Mouse (Mus musculus) limb, embryonic 12.5 days (tissue): ENCODE results near the gene Ppp2r5b. TPM values are rescaled to one million over a fixed set of nuclear protein-coding genes. Genes with fewer than 3 reads are reported as not detected.

ENCODE experiments used
- ATAC-seq: fragments of 200-750 bp; cut with Nextera tagmentation; 2 replicates; pipeline ENCODE4 v1.8.0; 2017; ENCODE audit warnings: low read depth, moderate TSS enrichment; ENCODE audit not compliant: insufficient number of reproducible peaks, insufficient read depth, low FRiP score, low TSS enrichment
- H3K27ac ChIP-seq: fragments of 300-500 bp; sonication (generic); 2 replicates; pipeline ENCODE4 v1.5.1; 2016; ENCODE audit warnings: mild to moderate bottlenecking, moderate library complexity
- H3K27me3 ChIP-seq: fragments of 300-500 bp; sonication (generic); 2 replicates; pipeline ENCODE4 v1.6.1; 2016; ENCODE audit warnings: mild to moderate bottlenecking, moderate library complexity
- H3K36me3 ChIP-seq: fragments of 300-500 bp; sonication (generic); 2 replicates; pipeline ENCODE4 v1.6.1; 2016; ENCODE audit warnings: mild to moderate bottlenecking, moderate library complexity
- H3K4me1 ChIP-seq: fragments of 300-500 bp; sonication (generic); replicated peaks from 2 replicates; pipeline ENCODE4 v1.6.1; 2016
- H3K4me2 ChIP-seq: fragments of 300-500 bp; sonication (generic); 2 replicates; pipeline ENCODE4 v1.6.1; 2016; ENCODE audit warnings: mild to moderate bottlenecking, moderate library complexity
- H3K4me3 ChIP-seq: fragments of 300-500 bp; sonication (generic); replicated peaks from 2 replicates; pipeline ENCODE4 v1.5.1; 2016; ENCODE audit warnings: mild to moderate bottlenecking
- H3K9ac ChIP-seq: fragments of 300-500 bp; sonication (generic); replicated peaks from 2 replicates; pipeline ENCODE4 v1.6.1; 2016; ENCODE audit warnings: mild to moderate bottlenecking, moderate library complexity
- H3K9me3 ChIP-seq: fragments of 300-500 bp; sonication (generic); 2 replicates; pipeline ENCODE4 v1.6.1; 2016; ENCODE audit warnings: mild to moderate bottlenecking, moderate library complexity
- WGBS: fragments of 180-500 bp; shearing (Covaris S2); methylation state at CpG from one replicate; pipeline ENCODE4 v1.1.7; 2016; 5-methylcytosine and 5-hydroxymethylcytosine counted together
- polyA plus RNA-seq: library from polyadenylated mRNA; unstranded; fragments of >200 nt; fragmentation: Nextera tagmentation; extraction: Ambion mirVana; gene quantifications from 2 replicates; pipeline ENCODE4 v1.2.1, GENCODE M21; 2016

The Ppp2r5b gene
- polyA plus RNA-seq, 1 experiment from 2014 or later, result 22.7 TPM

DNA sequence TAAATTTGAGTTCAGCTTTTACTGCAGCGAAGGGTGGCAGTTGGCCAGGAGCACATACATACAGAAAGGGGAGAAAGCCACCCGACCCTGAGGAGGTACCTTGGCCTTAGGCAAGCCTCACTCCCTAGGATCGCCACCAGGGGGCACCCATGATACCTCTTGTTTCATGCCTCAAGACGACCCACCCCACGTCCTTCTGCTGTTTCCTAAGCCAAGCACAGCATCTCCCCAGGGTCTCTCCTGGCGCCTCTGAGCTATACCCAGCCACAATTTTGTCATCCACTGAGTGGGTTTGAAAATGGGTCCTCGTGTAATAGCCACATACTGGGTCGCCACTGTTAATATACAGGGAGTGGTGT is 32.5 kb upstream of the Ppp2r5b start:
- Histone ChIP-seq H3K4me2 (no peak overlapping the region), H3K9ac (no peak overlapping the region), H3K9me3 (no peaks in the 10 kb centered on the region), H3K4me3 (no peak overlapping the region), H3K36me3 (no peaks in the 10 kb centered on the region; the same call in 1 of the 2 replicates), H3K27me3 (peaks cover 7% of the 10 kb centered on the region; the same call in 1 of the 2 replicates), H3K27ac (no peak overlapping the region), H3K4me1 (peaks cover 16% of the 10 kb centered on the region)
- ATAC-seq, result peak; percentile 38; the same call in 1 of the 2 replicates
- WGBS, result 15% methylated on average over 8 of the region's 8 CpGs

DNA sequence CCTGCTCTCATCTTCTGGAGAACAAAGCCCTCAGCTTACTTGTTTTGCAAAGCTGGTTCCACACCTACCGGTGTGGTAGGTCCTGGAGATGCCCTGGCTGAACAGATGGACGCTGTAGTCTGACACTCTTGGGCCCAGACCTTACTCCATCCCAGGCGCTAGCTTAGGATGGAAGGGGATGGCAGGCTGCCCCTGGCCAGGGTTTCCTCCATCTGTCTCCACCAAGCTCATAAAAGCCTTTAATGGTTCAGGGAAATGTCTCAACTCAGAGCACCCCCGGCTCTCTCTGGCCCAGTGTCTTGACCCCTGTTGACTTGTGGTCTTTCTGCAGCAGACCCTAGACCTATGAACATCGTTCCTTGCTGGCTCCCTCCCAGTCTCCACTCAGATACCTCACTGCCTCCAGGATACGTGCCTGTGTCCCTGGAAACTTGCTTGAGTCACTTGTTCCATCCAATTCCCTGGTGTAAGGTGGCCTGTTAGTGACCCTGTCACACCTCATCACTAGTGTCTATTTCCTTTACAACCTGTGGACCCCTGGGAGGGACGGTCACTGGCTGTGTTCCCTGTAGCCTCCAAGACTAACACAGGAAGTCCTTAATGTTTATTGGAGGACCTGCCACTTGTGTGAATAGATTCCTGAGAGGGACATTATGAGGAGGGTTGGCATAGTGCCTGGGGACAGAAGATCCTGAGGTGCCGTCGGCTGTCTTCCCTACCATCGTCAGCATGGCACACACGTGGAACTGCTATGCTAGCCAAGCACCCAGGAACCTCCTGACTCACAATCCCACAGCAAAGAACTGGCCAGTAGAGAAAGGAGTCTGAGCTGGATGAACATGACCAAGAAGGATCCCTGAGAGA is 31.9 kb upstream of the Ppp2r5b start:
- WGBS, result 49% methylated on average over 11 of the region's 11 CpGs
- Histone ChIP-seq H3K9ac (0 out of 2 replicates have a peak overlapping the region, but pooled peaks have one; percentile 23), H3K4me2 (no peak overlapping the region), H3K4me1 (peaks cover 16% of the 10 kb centered on the region), H3K4me3 (no peak overlapping the region), H3K27ac (no peak overlapping the region), H3K9me3 (no peaks in the 10 kb centered on the region), H3K36me3 (peaks cover 6% of the 10 kb centered on the region; the same call in 1 of the 2 replicates), H3K27me3 (peaks cover 7% of the 10 kb centered on the region; the same call in 1 of the 2 replicates)
- ATAC-seq, result no peak

DNA sequence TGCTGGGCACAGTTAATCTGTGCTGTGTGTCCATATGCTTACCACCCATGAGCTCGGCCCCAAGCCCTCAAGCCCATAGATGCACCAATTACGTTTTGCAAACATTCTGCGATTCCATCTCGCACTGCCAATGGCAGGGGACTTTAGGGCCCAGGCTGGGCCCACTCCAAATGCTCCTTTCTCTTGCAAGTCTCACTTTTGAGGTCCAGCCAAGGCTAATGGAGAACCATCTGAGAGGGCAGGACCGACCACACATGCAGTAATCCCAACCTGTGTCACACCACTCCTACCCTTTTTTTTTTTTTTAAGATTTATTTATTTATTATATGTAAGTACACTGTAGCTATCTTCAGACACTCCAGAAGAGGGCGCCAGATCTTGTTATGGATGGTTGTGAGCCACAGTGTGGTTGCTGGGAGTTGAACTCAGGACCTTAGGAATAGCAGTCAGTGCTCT is 30.1 kb upstream of the Ppp2r5b start:
- H3K36me3 ChIP-seq, result peaks cover 24% of the 10 kb centered on the region
- H3K4me3 ChIP-seq, result no peak overlapping the region
- no peak overlapping the region for H3K9ac ChIP-seq
- H3K4me2 ChIP-seq, result no peak overlapping the region
- no peak overlapping the region for H3K27ac ChIP-seq
- no peak for ATAC-seq
- peaks cover 4% of the 10 kb centered on the region for H3K9me3 ChIP-seq
- WGBS, result 73% methylated on average over 6 of the region's 6 CpGs
- peaks cover 2% of the 10 kb centered on the region; the same call in 1 of the 2 replicates for H3K27me3 ChIP-seq
- peaks cover 10% of the 10 kb centered on the region for H3K4me1 ChIP-seq

DNA sequence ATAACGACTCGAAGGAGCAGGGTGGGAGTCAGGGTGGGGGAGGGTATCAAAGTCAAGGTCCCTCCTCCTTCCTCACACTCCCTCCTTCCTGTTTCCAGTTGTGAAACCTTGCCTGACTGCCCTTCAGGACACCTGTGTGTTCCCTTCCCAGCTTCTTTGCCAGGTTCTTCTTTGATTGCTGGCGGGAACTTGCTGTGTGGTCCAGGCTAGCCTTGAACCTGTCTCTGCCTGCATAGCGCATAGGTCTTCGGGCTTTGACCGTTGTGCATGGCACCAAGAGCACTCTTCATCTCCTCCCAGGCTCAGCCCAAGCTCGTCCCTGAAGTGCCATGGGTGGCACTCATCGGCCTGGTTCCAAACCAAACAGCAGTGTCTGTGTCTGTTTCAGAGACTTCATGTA is 29.3 kb upstream of the Ppp2r5b start:
- Histone ChIP-seq H3K27me3 (no peaks in the 10 kb centered on the region), H3K4me1 (peaks cover 10% of the 10 kb centered on the region), H3K36me3 (peaks cover 32% of the 10 kb centered on the region), H3K27ac (no peak overlapping the region), H3K4me3 (no peak overlapping the region), H3K9ac (no peak overlapping the region), H3K4me2 (no peak overlapping the region), H3K9me3 (peaks cover 7% of the 10 kb centered on the region)
- ATAC-seq, result no peak
- WGBS, result 71% methylated on average over 8 of the region's 8 CpGs

DNA sequence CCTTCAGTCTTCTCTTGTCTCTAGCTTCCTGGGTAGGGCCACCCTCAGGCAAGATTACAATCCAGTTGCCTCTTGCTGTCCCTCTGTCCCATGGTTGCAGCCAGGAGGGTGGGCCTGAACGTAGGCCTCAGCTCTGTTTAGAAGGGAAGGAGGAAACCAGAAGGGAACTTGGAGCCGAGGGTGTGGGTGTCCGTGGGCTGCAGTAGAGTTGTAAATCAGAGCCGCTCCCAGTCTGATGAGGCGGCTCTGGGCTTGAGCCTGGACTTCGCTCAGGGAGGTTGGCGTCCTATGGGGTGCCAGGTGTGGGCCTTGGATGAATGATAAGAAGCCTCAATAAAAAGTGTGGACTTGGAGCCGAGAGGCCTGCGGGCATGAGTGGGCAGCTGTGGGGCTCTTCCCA is 28.5 kb upstream of the Ppp2r5b start:
- H3K4me3 ChIP-seq, result no peak overlapping the region
- no peak overlapping the region for H3K4me2 ChIP-seq
- H3K27ac ChIP-seq, result no peak overlapping the region
- WGBS, result 59% methylated on average over 9 of the region's 9 CpGs
- ATAC-seq, result no peak
- peaks cover 7% of the 10 kb centered on the region for H3K9me3 ChIP-seq
- H3K9ac ChIP-seq, result no peak overlapping the region
- H3K36me3 ChIP-seq, result peaks cover 39% of the 10 kb centered on the region
- H3K4me1 ChIP-seq, result peaks cover 10% of the 10 kb centered on the region
- no peaks in the 10 kb centered on the region for H3K27me3 ChIP-seq

DNA sequence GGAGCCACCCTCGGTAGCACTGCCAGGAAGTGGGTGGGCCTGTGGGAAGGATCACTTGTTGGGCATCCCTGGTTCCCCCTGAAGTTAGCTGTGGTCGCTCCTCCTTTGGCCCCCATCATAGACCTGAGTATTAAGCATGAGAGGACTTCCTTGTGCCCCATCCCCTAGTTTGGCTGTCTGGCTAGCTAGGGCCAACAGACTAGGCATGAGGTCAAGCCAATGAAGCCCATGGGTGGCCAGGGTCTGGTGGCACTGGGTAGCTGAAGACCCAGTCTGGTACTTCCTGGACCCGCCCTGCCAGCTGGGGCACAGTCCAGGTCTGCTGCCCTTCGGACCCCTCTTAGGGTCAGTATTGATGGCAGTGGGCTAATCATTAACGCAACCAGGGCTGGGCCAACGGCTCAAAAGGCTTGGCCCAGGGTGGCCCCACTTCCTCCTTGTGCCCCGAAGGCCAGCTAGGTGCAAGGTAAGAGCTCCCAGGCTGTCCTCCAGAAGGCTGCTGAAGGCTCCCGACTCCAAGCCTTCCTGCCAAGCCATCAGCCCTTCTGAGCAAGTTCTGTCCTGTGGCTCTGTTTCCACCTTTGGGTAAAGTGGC is 27.3 kb upstream of the Ppp2r5b start:
- Histone ChIP-seq H3K27me3 (no peaks in the 10 kb centered on the region), H3K27ac (no peak overlapping the region), H3K4me3 (no peak overlapping the region), H3K9ac (no peak overlapping the region; the same call in 1 of the 2 replicates), H3K9me3 (peaks cover 7% of the 10 kb centered on the region), H3K36me3 (peaks cover 52% of the 10 kb centered on the region), H3K4me2 (no peak overlapping the region), H3K4me1 (peaks cover 5% of the 10 kb centered on the region)
- 91% methylated on average over 8 of the region's 8 CpGs for WGBS
- no peak for ATAC-seq

DNA sequence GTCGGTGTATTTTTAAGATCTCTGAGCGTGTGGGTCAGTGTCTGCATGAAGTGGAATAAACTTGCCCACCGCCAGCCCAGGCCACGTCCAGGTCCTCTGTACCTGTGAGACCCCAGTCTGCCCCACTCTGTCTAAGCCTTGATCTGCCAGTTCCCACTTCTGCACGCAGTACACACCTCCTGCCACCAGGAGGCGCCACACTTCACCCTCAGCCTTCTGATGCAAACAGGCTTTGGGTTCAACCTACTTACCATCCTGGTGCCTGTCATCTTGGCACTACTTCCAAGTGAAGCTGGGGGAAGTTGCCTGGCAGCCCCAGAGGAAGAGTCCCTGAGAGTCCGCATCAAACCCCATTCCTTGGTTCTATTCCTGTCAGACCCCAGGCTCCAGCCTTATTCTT is 26.6 kb upstream of the Ppp2r5b start:
- no peaks in the 10 kb centered on the region for H3K4me1 ChIP-seq
- no peak overlapping the region for H3K4me2 ChIP-seq
- no peaks in the 10 kb centered on the region for H3K27me3 ChIP-seq
- no peak overlapping the region for H3K4me3 ChIP-seq
- WGBS, result 63% methylated on average over 7 of the region's 7 CpGs
- no peak overlapping the region for H3K9ac ChIP-seq
- peaks cover 7% of the 10 kb centered on the region for H3K9me3 ChIP-seq
- no peak for ATAC-seq
- H3K27ac ChIP-seq, result no peak overlapping the region
- peaks cover 59% of the 10 kb centered on the region for H3K36me3 ChIP-seq

DNA sequence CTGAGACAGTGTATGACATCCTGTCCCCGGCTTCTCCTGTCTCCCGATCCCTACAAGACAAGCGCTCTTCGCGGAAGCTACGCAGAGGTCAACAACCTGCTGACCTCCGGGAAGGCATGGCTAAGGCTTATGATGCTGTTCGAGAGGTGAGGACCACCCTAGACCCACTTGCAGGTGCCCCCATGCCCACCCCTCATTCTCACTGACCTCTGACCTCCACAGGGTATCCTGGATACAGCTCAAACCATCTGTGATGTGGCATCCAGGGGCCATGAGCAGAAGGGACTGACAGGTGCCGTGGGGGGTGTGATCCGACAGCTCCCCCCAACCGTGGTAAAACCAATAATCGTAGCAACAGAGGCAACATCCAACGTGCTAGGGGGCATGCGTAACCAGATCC is 25.7 kb upstream of the Ppp2r5b start:
- 92% methylated on average over 14 of the region's 14 CpGs for whole genome bisulfite sequencing
- Histone ChIP-seq H3K9ac (no peak overlapping the region), H3K36me3 (peaks cover 68% of the 10 kb centered on the region), H3K4me1 (no peaks in the 10 kb centered on the region), H3K27ac (no peak overlapping the region), H3K4me3 (no peak overlapping the region), H3K9me3 (peaks cover 7% of the 10 kb centered on the region), H3K4me2 (no peak overlapping the region), H3K27me3 (no peaks in the 10 kb centered on the region)
- ATAC-seq, result no peak

DNA sequence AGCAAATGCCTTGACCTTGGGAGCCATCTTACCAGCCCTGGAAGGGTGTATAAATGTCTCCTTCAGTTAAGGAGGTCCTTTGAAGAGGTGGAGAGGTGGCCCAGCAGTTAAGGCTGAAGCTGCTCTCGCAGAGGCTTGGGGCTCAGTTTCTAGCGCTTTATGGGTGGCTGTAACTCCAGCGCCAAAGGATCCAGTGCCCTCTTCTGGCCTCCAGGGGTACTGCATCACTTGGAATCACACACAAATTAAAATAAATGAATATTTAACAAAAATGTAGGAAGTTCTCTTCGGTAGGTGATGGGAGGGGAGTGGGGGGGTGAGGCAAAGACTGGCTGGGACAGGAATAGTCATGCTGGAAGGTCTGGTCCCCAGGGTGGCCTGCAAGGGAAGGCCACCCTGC is 25.3 kb upstream of the Ppp2r5b start:
- 86% methylated on average over 4 of the region's 4 CpGs for WGBS
- Histone ChIP-seq H3K27me3 (no peaks in the 10 kb centered on the region), H3K4me1 (no peaks in the 10 kb centered on the region), H3K9ac (no peak overlapping the region), H3K4me2 (no peak overlapping the region), H3K4me3 (no peak overlapping the region), H3K9me3 (peaks cover 7% of the 10 kb centered on the region), H3K27ac (no peak overlapping the region), H3K36me3 (peaks cover 72% of the 10 kb centered on the region)
- ATAC-seq, result no peak

DNA sequence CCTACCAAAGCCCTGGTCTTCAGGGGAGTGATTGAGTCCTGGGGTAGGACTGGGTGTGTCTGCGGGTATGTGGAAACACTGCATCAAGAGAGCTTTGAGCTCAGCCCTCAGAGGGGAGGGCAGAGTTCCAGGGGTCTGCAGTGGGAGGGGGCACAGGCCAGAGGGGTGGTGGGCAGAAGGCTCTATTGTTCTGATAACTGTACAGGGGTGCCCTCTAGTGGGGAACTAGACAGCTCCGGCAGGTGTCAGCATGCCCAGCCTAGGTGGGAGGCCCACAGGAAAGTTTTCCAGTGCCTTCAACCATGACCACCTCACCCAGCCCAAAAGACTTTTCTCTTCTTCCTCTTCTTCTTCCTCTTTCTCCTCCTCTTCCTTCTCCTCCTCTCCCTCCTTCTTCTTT is 24.8 kb upstream of the Ppp2r5b start:
- Histone ChIP-seq H3K27ac (no peak overlapping the region), H3K4me2 (no peak overlapping the region), H3K27me3 (no peaks in the 10 kb centered on the region), H3K4me3 (no peak overlapping the region), H3K4me1 (no peaks in the 10 kb centered on the region), H3K9me3 (peaks cover 7% of the 10 kb centered on the region), H3K9ac (no peak overlapping the region), H3K36me3 (peaks cover 77% of the 10 kb centered on the region)
- ATAC-seq, result no peak
- WGBS, result 68% methylated on average over 2 of the region's 2 CpGs

DNA sequence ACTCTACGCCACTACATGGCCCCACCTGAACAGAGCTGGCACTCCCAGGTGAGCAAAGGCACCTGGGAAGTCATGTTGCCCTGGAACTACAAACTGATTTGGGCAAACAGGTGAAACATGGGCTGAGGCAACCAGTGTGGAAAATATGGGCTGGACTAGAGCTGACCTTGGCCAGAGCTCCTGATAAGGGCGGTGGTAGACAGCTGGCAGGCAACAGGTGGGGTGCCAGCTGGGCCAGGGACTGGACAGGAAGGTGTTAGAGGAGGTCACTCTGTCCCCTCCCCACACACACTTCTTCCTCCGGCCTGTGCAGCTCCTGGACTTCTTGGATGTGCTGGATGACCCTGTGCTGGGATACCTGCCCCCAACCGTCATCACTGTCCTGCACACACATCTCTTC is 17.3 kb upstream of the Ppp2r5b start:
- no peak for ATAC-seq
- H3K36me3 ChIP-seq, result peaks cover 90% of the 10 kb centered on the region
- no peaks in the 10 kb centered on the region for H3K9me3 ChIP-seq
- H3K4me2 ChIP-seq, result no peak overlapping the region
- no peak overlapping the region for H3K27ac ChIP-seq
- WGBS, result 94% methylated on average over 4 of the region's 4 CpGs
- H3K4me1 ChIP-seq, result no peaks in the 10 kb centered on the region
- 0 out of 2 replicates have a peak overlapping the region, but pooled peaks have one; percentile 2 for H3K9ac ChIP-seq
- no peak overlapping the region for H3K4me3 ChIP-seq
- no peaks in the 10 kb centered on the region for H3K27me3 ChIP-seq
